Mouse (Mus musculus): Measurements from ENCODE around the gene Pla2g4e. TPM values are rescaled to one million over a fixed set of nuclear protein-coding genes. Genes with fewer than 3 reads are reported as not detected.
A peak's percentile ranks its signal among the peaks of the same experiment; 100 is the strongest.
"Not testable (repeated sequence)": the region's sequence is repeated elsewhere in the genome, so short reads cannot be mapped to it uniquely, and the experiment has no call there.

The Pla2g4e gene
- polyA plus RNA-seq, 1 experiment from 2014 or later, result not detected

DNA sequence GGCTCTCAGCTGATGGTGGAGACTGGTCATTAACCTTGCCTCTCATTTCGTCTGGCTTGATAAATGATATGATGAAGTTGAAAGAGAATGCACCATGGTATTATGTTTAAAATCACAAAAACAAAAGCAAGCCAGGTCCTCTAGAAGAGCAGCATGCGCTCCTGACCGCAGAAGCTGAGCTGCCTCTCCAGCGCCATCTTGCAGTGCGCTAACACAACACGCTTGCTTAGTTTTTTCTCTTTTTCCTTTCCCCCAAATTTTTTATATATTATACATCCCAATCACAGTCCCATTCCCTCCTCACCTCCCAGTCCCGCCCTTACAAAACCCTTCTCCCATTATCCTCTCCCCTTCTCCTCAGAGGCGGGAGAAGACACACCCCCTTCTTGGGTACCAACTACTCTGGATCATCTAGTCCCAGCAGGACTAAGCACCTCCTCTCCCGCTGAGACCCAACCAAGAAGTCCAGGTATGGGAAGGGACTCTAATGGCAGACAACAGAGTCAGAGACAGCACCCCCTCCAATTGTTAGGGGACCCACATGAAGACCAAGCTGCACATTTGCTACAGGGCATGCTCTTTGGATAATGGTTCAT, 384 bp upstream of the Pla2g4e start:
- Histone ChIP-seq H3K36me3 (ENCODE audit: control insufficient read depth, insufficient read depth) (no peaks in the 10 kb centered on the region), H3K4me1 (ENCODE audit: control insufficient read depth, low read depth, low read length) (no peaks in the 10 kb centered on the region), H3K9me3 (replicated peaks; ENCODE audit: control insufficient read depth, low read length) (no peaks in the 10 kb centered on the region), H3K9ac (ENCODE audit: low read depth, low read length) (no peak overlapping the region), H3K4me2 (ENCODE audit: low read depth, low read length) (peak overlapping the region; percentile 32), H3K27ac (ENCODE audit: low read length) (no peak overlapping the region), H3K4me3 (ENCODE audit: low read depth, low read length) (0 out of 2 replicates have a peak overlapping the region, but pooled peaks have one; percentile 15), H3K27me3 (ENCODE audit: control insufficient read depth, insufficient read depth, low read depth, low read length) (peaks cover 34% of the 10 kb centered on the region)
- no peak for ATAC-seq (ENCODE audit: low read depth)
- WGBS (ENCODE audit: insufficient replicate concordance), result 13% methylated on average over 9 of the region's 9 CpGs

DNA sequence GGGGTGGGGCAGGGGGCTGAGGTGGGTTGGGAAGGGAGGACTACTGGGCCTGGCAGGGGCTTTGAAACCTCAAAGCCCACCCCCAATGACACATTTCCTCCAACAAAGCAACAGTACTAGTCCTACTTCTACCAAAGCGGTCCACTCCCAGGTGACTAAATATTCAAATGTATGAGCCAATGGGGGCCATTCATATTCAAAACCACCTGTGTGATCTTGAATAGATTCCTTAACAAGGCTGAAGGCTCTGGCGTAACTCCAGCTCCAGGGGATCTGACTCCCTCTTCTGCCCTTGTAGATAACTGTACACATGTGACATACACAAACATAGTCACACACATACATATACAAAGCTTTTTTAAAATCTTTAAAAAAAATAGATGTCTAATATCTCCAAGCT, 1.1 kb downstream of the Pla2g4e start:
- peaks cover 34% of the 10 kb centered on the region for H3K27me3 ChIP-seq (ENCODE audit: control insufficient read depth, insufficient read depth, low read depth, low read length)
- no peak overlapping the region for H3K9ac ChIP-seq (ENCODE audit: low read depth, low read length)
- no peak overlapping the region for H3K27ac ChIP-seq (ENCODE audit: low read length)
- no peaks in the 10 kb centered on the region for H3K9me3 ChIP-seq (replicated peaks; ENCODE audit: control insufficient read depth, low read length)
- no peak overlapping the region for H3K4me3 ChIP-seq (ENCODE audit: low read depth, low read length)
- WGBS (ENCODE audit: insufficient replicate concordance), result 66% methylated on average over 2 of the region's 2 CpGs
- no peak overlapping the region for H3K4me2 ChIP-seq (ENCODE audit: low read depth, low read length)
- no peaks in the 10 kb centered on the region for H3K36me3 ChIP-seq (ENCODE audit: control insufficient read depth, insufficient read depth)
- no peaks in the 10 kb centered on the region for H3K4me1 ChIP-seq (ENCODE audit: control insufficient read depth, low read depth, low read length)
- no peak for ATAC-seq (ENCODE audit: low read depth)

DNA sequence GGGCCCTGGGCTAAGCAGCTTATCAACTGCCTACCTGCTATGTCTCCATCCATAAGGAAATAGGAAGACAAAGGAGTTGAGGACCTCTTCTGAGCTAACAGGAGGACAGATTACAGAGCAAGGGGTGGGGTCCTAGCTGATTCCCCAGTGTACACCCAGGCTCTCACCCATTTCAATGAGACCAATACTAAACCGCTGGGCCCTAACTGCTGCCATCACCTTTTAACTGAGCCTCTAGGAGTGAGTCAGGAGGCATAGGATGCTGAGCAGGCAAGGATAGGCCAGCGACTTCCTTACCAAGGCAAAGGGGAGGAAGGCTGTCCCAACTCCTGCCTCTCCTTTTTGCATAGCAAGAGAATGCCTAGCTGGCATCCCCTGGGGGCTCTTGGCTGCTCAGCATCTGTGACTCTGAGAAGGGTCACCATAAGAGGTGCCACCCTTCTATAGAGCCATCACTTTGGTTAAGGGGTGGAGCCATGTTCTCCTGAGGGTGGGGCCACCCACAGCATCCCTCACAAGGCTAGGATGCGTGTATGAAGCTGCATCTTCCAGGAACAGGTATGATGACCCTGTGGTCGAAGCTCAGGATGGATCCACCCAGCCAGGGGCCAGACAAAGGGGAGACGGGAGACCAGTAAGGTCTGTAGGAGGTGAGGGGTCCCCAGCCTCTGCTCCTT, 2.2 kb downstream of the Pla2g4e start:
- no peak overlapping the region for H3K4me2 ChIP-seq (ENCODE audit: low read depth, low read length)
- H3K36me3 ChIP-seq (ENCODE audit: control insufficient read depth, insufficient read depth), result no peaks in the 10 kb centered on the region
- H3K9ac ChIP-seq (ENCODE audit: low read depth, low read length), result no peak overlapping the region
- H3K9me3 ChIP-seq (replicated peaks; ENCODE audit: control insufficient read depth, low read length), result no peaks in the 10 kb centered on the region
- H3K4me3 ChIP-seq (ENCODE audit: low read depth, low read length), result no peak overlapping the region
- no peak overlapping the region for H3K27ac ChIP-seq (ENCODE audit: low read length)
- H3K27me3 ChIP-seq (ENCODE audit: control insufficient read depth, insufficient read depth, low read depth, low read length), result peaks cover 34% of the 10 kb centered on the region
- 38% methylated on average over 5 of the region's 5 CpGs for WGBS (ENCODE audit: insufficient replicate concordance)
- H3K4me1 ChIP-seq (ENCODE audit: control insufficient read depth, low read depth, low read length), result no peaks in the 10 kb centered on the region
- no peak for ATAC-seq (ENCODE audit: low read depth)

DNA sequence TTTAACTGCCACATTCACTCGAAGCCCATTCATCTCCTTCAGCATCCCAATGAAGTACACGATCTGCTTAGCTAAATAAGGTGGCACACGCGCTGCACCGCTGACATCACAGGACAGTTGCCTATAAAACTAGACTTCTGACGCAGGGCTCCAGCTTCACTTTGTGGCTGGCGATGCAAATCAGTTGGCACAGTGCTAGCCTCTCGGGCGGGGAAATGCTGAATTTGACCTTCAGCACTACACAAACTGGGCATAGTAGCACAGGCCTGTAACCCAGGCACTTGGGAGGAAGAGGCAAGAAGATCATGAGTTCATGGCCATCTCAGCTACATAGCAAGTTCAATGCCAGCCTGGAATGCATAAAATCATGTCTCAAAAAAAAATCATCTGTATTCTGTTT, 6.4 kb downstream of the Pla2g4e start:
- not testable (repeated sequence) for H3K9me3 ChIP-seq (replicated peaks; ENCODE audit: control insufficient read depth, low read length); H3K27ac ChIP-seq (ENCODE audit: low read length); H3K4me2 ChIP-seq (ENCODE audit: low read depth, low read length); H3K4me1 ChIP-seq (ENCODE audit: control insufficient read depth, low read depth, low read length); ATAC-seq (ENCODE audit: low read depth); H3K9ac ChIP-seq (ENCODE audit: low read depth, low read length); H3K27me3 ChIP-seq (ENCODE audit: control insufficient read depth, insufficient read depth, low read depth, low read length); H3K4me3 ChIP-seq (ENCODE audit: low read depth, low read length); H3K36me3 ChIP-seq (ENCODE audit: control insufficient read depth, insufficient read depth)
- 66% methylated on average over 6 of the region's 9 CpGs for WGBS (ENCODE audit: insufficient replicate concordance)

DNA sequence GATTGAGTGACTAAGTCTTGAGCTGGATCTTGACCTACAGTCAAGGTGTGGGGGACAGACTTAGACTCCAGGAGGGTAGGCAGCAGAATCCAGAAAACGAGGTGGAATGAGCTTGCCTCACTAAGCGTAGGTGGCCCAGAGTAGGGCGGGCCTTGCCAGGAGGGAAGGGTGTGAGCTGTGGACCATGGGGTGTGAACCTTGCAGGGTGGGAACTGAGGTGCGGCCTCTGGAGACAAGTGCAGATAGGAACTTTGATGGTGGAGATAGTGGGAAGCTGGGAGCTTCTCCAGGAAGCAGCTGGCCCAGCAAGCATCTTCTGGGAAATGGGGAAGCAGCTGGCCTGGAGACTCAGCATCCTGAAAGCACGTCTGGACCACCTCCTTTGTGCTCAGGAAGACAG, 7.4 kb downstream of the Pla2g4e start:
- Histone ChIP-seq H3K27ac (ENCODE audit: low read length) (no peak overlapping the region), H3K27me3 (ENCODE audit: control insufficient read depth, insufficient read depth, low read depth, low read length) (peaks cover 1% of the 10 kb centered on the region), H3K9me3 (replicated peaks; ENCODE audit: control insufficient read depth, low read length) (no peaks in the 10 kb centered on the region), H3K9ac (ENCODE audit: low read depth, low read length) (no peak overlapping the region), H3K4me2 (ENCODE audit: low read depth, low read length) (no peak overlapping the region), H3K4me3 (ENCODE audit: low read depth, low read length) (no peak overlapping the region), H3K4me1 (ENCODE audit: control insufficient read depth, low read depth, low read length) (no peaks in the 10 kb centered on the region), H3K36me3 (ENCODE audit: control insufficient read depth, insufficient read depth) (no peaks in the 10 kb centered on the region)
- WGBS (ENCODE audit: insufficient replicate concordance), result 50% methylated on average over 5 of the region's 5 CpGs
- no peak for ATAC-seq (ENCODE audit: low read depth)

DNA sequence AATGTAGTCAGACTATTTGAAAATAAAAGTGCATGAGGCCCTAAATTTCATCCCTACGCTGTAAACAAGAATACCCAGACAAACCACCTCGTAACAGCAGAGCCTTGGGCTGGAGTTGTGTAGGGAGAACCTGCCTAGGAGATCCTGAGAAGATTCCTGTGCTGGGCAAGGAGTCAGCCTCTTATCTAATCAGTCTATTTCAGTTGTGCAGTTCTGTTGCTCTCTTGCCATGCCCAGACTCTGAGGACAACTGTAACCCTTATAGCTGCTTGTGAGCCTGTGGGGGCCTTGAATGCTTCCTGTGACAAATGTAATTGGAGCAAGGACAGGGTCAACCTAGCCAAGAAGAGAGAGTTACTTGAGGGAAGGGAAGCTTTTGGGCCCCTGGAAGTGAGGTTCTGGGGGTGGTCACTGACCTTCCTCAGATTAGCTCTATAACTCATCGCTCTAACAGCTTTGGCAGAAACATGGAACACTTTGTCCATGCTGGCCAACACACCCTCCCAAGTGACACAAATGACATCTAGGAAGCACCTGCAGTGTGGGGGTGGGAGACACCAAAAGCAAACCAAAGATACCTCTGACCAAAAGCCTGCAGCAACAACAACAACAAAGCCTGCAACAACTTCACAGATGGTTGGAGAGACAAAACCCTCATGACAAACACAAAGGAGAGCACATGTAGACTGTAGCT, 9.0 kb downstream of the Pla2g4e start:
- Histone ChIP-seq H3K4me3 (ENCODE audit: low read depth, low read length) (no peak overlapping the region), H3K4me1 (ENCODE audit: control insufficient read depth, low read depth, low read length) (no peaks in the 10 kb centered on the region), H3K9ac (ENCODE audit: low read depth, low read length) (no peak overlapping the region), H3K27ac (ENCODE audit: low read length) (no peak overlapping the region), H3K4me2 (ENCODE audit: low read depth, low read length) (no peak overlapping the region), H3K9me3 (replicated peaks; ENCODE audit: control insufficient read depth, low read length) (no peaks in the 10 kb centered on the region), H3K27me3 (ENCODE audit: control insufficient read depth, insufficient read depth, low read depth, low read length) (no peaks in the 10 kb centered on the region), H3K36me3 (ENCODE audit: control insufficient read depth, insufficient read depth) (no peaks in the 10 kb centered on the region)
- WGBS (ENCODE audit: insufficient replicate concordance), result 51% methylated on average over 3 of the region's 3 CpGs
- ATAC-seq (ENCODE audit: low read depth), result no peak

DNA sequence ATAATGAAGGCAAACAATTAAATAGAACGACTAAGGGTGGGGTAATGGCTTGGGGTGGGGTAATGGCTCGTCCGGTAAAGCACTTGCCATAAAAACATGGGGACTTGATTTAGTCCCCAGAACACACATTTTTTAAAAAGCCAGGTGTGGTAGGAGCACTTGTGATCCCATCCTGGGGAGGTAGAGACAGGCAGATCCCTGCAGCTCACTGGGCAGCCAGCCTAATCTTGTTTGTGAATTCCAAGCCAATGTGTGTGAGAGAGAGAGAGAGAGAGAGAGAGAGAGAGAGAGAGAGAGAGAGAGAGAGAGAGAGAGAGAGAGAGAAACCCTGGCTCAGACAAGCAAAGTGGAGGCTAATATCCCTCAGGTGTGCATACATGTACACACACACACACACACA, 9.8 kb downstream of the Pla2g4e start:
- WGBS (ENCODE audit: insufficient replicate concordance), result 44% methylated on average over 3 of the region's 3 CpGs

DNA sequence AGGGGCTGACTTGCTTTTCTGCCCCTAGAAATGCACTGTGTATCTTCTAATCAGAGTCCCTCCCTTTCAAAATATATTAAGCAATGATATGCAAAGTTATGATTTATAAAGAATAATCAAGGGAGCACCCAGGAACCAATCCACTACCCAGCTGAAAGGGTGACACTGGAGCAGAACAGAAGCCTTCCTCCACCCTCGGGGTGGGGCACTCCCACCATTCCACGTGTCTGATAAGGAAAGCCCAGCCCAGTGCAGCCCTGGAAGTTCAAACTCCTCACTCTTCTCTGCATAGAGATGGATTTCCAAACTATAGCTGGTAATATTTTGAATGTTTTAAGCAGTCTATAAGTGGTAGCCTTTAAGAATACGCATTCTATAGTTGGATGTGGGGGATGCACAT, 13.5 kb downstream of the Pla2g4e start:
- Histone ChIP-seq H3K9ac (ENCODE audit: low read depth, low read length) (no peak overlapping the region), H3K36me3 (ENCODE audit: control insufficient read depth, insufficient read depth) (no peaks in the 10 kb centered on the region), H3K4me1 (ENCODE audit: control insufficient read depth, low read depth, low read length) (no peaks in the 10 kb centered on the region), H3K4me2 (ENCODE audit: low read depth, low read length) (no peak overlapping the region), H3K27me3 (ENCODE audit: control insufficient read depth, insufficient read depth, low read depth, low read length) (no peaks in the 10 kb centered on the region), H3K27ac (ENCODE audit: low read length) (no peak overlapping the region), H3K4me3 (ENCODE audit: low read depth, low read length) (no peak overlapping the region), H3K9me3 (replicated peaks; ENCODE audit: control insufficient read depth, low read length) (no peaks in the 10 kb centered on the region)
- no peak for ATAC-seq (ENCODE audit: low read depth)
- WGBS (ENCODE audit: insufficient replicate concordance), result 30% methylated on average over 3 of the region's 3 CpGs

More for the DNA sequence above, 9.8 kb downstream of the Pla2g4e start:
- Histone ChIP-seq H3K9me3 (replicated peaks; ENCODE audit: control insufficient read depth, low read length) (no peaks in the 10 kb centered on the region), H3K36me3 (ENCODE audit: control insufficient read depth, insufficient read depth) (no peaks in the 10 kb centered on the region), H3K27ac (ENCODE audit: low read length) (no peak overlapping the region), H3K4me3 (ENCODE audit: low read depth, low read length) (no peak overlapping the region), H3K4me2 (ENCODE audit: low read depth, low read length) (no peak overlapping the region), H3K4me1 (ENCODE audit: control insufficient read depth, low read depth, low read length) (no peaks in the 10 kb centered on the region), H3K9ac (ENCODE audit: low read depth, low read length) (no peak overlapping the region), H3K27me3 (ENCODE audit: control insufficient read depth, insufficient read depth, low read depth, low read length) (no peaks in the 10 kb centered on the region)
- no peak for ATAC-seq (ENCODE audit: low read depth)

DNA sequence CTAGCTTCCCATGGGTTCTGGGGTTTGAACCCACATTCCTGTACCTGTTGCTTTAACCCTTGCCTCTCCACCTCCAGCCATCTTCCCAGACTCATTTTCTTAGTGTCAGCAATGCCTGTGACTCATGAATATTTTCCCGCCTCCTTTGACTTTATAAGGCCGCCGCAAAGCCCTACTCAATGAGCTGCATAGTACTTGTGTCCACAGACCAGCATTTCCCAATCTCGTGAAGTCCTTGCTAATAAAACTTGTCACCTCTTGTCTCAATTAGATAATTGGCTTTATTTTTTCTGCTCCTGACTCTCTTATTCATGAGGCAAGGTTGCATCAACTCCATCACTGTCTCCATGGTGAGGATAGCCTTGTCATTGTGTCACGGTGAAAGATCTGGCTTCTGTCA, 30.5 kb downstream of the Pla2g4e start:
- H3K4me3 ChIP-seq (ENCODE audit: low read depth, low read length), result no peak overlapping the region
- no peak overlapping the region for H3K4me2 ChIP-seq (ENCODE audit: low read depth, low read length)
- no peaks in the 10 kb centered on the region for H3K36me3 ChIP-seq (ENCODE audit: control insufficient read depth, insufficient read depth)
- H3K9me3 ChIP-seq (replicated peaks; ENCODE audit: control insufficient read depth, low read length), result no peaks in the 10 kb centered on the region
- no peak overlapping the region for H3K27ac ChIP-seq (ENCODE audit: low read length)
- H3K9ac ChIP-seq (ENCODE audit: low read depth, low read length), result no peak overlapping the region
- no peak for ATAC-seq (ENCODE audit: low read depth)
- no peaks in the 10 kb centered on the region for H3K27me3 ChIP-seq (ENCODE audit: control insufficient read depth, insufficient read depth, low read depth, low read length)
- WGBS (ENCODE audit: insufficient replicate concordance), result 72% methylated on average over 5 of the region's 5 CpGs
- H3K4me1 ChIP-seq (ENCODE audit: control insufficient read depth, low read depth, low read length), result no peaks in the 10 kb centered on the region

Measured in liver, embryonic 16.5 days (tissue).